Mouse (Mus musculus): ENCODE data around the gene Lrrc29. TPM values are rescaled to one million over a fixed set of nuclear protein-coding genes. Genes with fewer than 3 reads are reported as not detected.
A peak's percentile ranks its signal among the peaks of the same experiment; 100 is the strongest.
"Not testable (repeated sequence)": the region's sequence is repeated elsewhere in the genome, so short reads cannot be mapped to it uniquely, and the experiment has no call there.

The Lrrc29 gene
- total and polyA plus RNA-seq, 3 experiments: 4.3 to 8.8 (median 4.4) TPM

- not testable (repeated sequence) for DNase-seq
These were observed 34.7 kb downstream of the Lrrc29 start for GRCm38 (mm10) chr8:105291364-105291763.

GRCm38 (mm10) chr8:105290554-105291314, 35.3 kb downstream of the Lrrc29 start:
- DNase-seq: peak; percentile 86

GRCm38 (mm10) chr8:105289805-105290460, 36.1 kb downstream of the Lrrc29 start, which contains the start of gene 4931428F04Rik:
TSS of gene 4931428F04Rik (minus strand) at chr8:105289864.
- peak; percentile 59 for DNase-seq

GRCm38 (mm10) chr8:105288958-105289732, 36.9 kb downstream of the Lrrc29 start:
- DNase-seq: peak; percentile 94

GRCm38 (mm10) chr8:105288231-105288630, 37.8 kb downstream of the Lrrc29 start:
- no peak for DNase-seq

- DNase-seq: no peak
These were observed 39.2 kb downstream of the Lrrc29 start for GRCm38 (mm10) chr8:105286907-105287306.

- no peak for DNase-seq
These were observed 40.6 kb downstream of the Lrrc29 start for GRCm38 (mm10) chr8:105285514-105285913.

- peak; percentile 74 for DNase-seq
These were observed 43.0 kb downstream of the Lrrc29 start for GRCm38 (mm10) chr8:105283074-105283473.

- DNase-seq: no peak
These were observed 43.8 kb downstream of the Lrrc29 start for GRCm38 (mm10) chr8:105282239-105282638.

- no peak for DNase-seq
These were observed 44.3 kb downstream of the Lrrc29 start for GRCm38 (mm10) chr8:105281821-105282220.

GRCm38 (mm10) chr8:105280567-105280966, 45.5 kb downstream of the Lrrc29 start:
- DNase-seq: no peak

- DNase-seq: peak; percentile 95
These were observed 47.2 kb downstream of the Lrrc29 start for GRCm38 (mm10) chr8:105278911-105279334.

- peak; percentile 69 for DNase-seq
These were observed 49.6 kb downstream of the Lrrc29 start for GRCm38 (mm10) chr8:105276292-105277120.

GRCm38 (mm10) chr8:105275840-105276239, 50.2 kb downstream of the Lrrc29 start, which contains the start of gene Nol3:
TSS of gene Nol3 (plus strand) at chr8:105276140.
- no peak for DNase-seq

- DNase-seq: no peak
These were observed 50.7 kb downstream of the Lrrc29 start for GRCm38 (mm10) chr8:105275387-105275786.

GRCm38 (mm10) chr8:105270916-105271186, 55.2 kb downstream of the Lrrc29 start:
- DNase-seq: no peak

- no peak for DNase-seq
These were observed 55.8 kb downstream of the Lrrc29 start for GRCm38 (mm10) chr8:105270101-105270915.

GRCm38 (mm10) chr8:105269461-105269947, 56.6 kb downstream of the Lrrc29 start, which contains the start of gene Hsf4:
TSS of gene Hsf4 (plus strand) at chr8:105269801.
- DNase-seq: peak; percentile 87

GRCm38 (mm10) chr8:105269075-105269458, 57.0 kb downstream of the Lrrc29 start:
- peak; percentile 34 for DNase-seq

GRCm38 (mm10) chr8:105268342-105269074, 57.6 kb downstream of the Lrrc29 start:
- peak; percentile 42 for DNase-seq
